Mouse (Mus musculus): ENCODE measurements at regions not wholly inside any gene's neighbourhood (a gene's known extent, or its start where the extent isn't known, plus 50 kb on each side); places are given as distances from the start of the nearest gene placed in this dataset.

DNA sequence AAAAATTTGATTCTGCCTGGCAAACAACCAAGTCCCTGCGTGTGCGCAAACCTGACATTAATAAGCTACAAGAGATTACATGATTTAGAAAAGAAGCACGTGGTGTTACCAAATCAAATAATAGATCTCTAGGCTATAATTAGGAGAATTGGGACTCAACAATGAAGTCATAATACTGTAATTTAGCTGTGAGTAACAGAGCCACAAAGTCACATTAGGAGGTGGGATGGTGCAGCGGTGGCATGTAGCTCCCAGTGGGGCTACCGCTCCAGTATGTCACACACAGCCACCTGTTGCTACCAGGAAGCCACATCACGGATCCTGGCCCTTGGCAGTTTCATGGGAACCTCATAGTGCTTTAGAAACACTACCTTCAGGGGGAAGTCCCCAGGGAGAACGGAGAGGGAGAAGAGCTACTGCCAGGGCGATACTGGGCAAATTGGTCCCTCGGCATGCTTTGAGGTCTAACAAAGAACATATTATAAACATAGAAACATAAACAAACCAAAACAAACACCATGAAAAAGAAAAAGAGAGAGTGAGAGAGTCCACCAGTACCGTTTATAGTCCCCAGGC, 551.2 kb downstream of the Insc start:
- Histone ChIP-seq H3K4me3 (ENCODE audit: low read depth, low read length) (no peak overlapping the region), H3K4me1 (ENCODE audit: control insufficient read depth, insufficient read depth, low read length) (no peaks in the 10 kb centered on the region), H3K27ac (ENCODE audit: low read length) (no peak overlapping the region), H3K4me2 (replicated peaks; ENCODE audit: low read depth, low read length) (no peak overlapping the region), H3K9ac (replicated peaks; ENCODE audit: low read depth, low read length) (no peak overlapping the region), H3K36me3 (ENCODE audit: control insufficient read depth, insufficient read depth, low read length) (no peaks in the 10 kb centered on the region), H3K27me3 (ENCODE audit: control insufficient read depth, insufficient read depth, low read length) (no peaks in the 10 kb centered on the region), H3K9me3 (ENCODE audit: control insufficient read depth, low read depth, low read length) (no peaks in the 10 kb centered on the region)
- WGBS, result 52% methylated on average over 10 of the region's 10 CpGs
- no peak for ATAC-seq (ENCODE audit: insufficient number of reproducible peaks, insufficient read depth, low FRiP score, low read depth)

- no peaks in the 10 kb centered on the region for H3K9me3 ChIP-seq (ENCODE audit: control insufficient read depth, low read depth, low read length)
- 73% methylated on average over 8 of the region's 8 CpGs for WGBS
- no peaks in the 10 kb centered on the region for H3K36me3 ChIP-seq (ENCODE audit: control insufficient read depth, insufficient read depth, low read length)
- H3K4me2 ChIP-seq (replicated peaks; ENCODE audit: low read depth, low read length), result no peak overlapping the region
- H3K27ac ChIP-seq (ENCODE audit: low read length), result no peak overlapping the region
- H3K9ac ChIP-seq (replicated peaks; ENCODE audit: low read depth, low read length), result no peak overlapping the region
- H3K27me3 ChIP-seq (ENCODE audit: control insufficient read depth, insufficient read depth, low read length), result no peaks in the 10 kb centered on the region
- no peak for ATAC-seq (ENCODE audit: insufficient number of reproducible peaks, insufficient read depth, low FRiP score, low read depth)
- no peak overlapping the region for H3K4me3 ChIP-seq (ENCODE audit: low read depth, low read length)
- no peaks in the 10 kb centered on the region for H3K4me1 ChIP-seq (ENCODE audit: control insufficient read depth, insufficient read depth, low read length)
These were observed 556.7 kb downstream of the Insc start for GRCm38 (mm10) chr7:115300241-115300640.

- ATAC-seq (ENCODE audit: insufficient number of reproducible peaks, insufficient read depth, low FRiP score, low read depth), result no peak
These were observed 564.9 kb downstream of the Insc start for GRCm38 (mm10) chr7:115308377-115308776.

GRCm38 (mm10) chr7:115310400-115311225, 567.1 kb downstream of the Insc start:
- no peaks in the 10 kb centered on the region; the same call in 1 of the 2 replicates for H3K4me1 ChIP-seq (ENCODE audit: control insufficient read depth, insufficient read depth, low read length)
- no peaks in the 10 kb centered on the region for H3K27me3 ChIP-seq (ENCODE audit: control insufficient read depth, insufficient read depth, low read length)
- no peak overlapping the region for H3K4me2 ChIP-seq (replicated peaks; ENCODE audit: low read depth, low read length)
- H3K9ac ChIP-seq (replicated peaks; ENCODE audit: low read depth, low read length), result no peak overlapping the region
- no peak overlapping the region for H3K27ac ChIP-seq (ENCODE audit: low read length)
- no peaks in the 10 kb centered on the region for H3K9me3 ChIP-seq (ENCODE audit: control insufficient read depth, low read depth, low read length)
- ATAC-seq (ENCODE audit: insufficient number of reproducible peaks, insufficient read depth, low FRiP score, low read depth), result peak; percentile 49; the same call in 1 of the 2 replicates
- WGBS, result 57% methylated on average over 5 of the region's 5 CpGs
- H3K4me3 ChIP-seq (ENCODE audit: low read depth, low read length), result no peak overlapping the region
- no peaks in the 10 kb centered on the region for H3K36me3 ChIP-seq (ENCODE audit: control insufficient read depth, insufficient read depth, low read length)

More at GRCm38 (mm10) chr7:115308377-115308776, 564.9 kb downstream of the Insc start:
- H3K4me2 ChIP-seq (replicated peaks; ENCODE audit: low read depth, low read length), result no peak overlapping the region
- H3K27me3 ChIP-seq (ENCODE audit: control insufficient read depth, insufficient read depth, low read length), result no peaks in the 10 kb centered on the region
- H3K9me3 ChIP-seq (ENCODE audit: control insufficient read depth, low read depth, low read length), result no peaks in the 10 kb centered on the region
- 79% methylated on average over 4 of the region's 4 CpGs for WGBS
- H3K4me3 ChIP-seq (ENCODE audit: low read depth, low read length), result no peak overlapping the region
- no peaks in the 10 kb centered on the region; the same call in 1 of the 2 replicates for H3K4me1 ChIP-seq (ENCODE audit: control insufficient read depth, insufficient read depth, low read length)
- no peak overlapping the region for H3K27ac ChIP-seq (ENCODE audit: low read length)
- H3K36me3 ChIP-seq (ENCODE audit: control insufficient read depth, insufficient read depth, low read length), result no peaks in the 10 kb centered on the region
- no peak overlapping the region for H3K9ac ChIP-seq (replicated peaks; ENCODE audit: low read depth, low read length)

GRCm38 (mm10) chr7:115319504-115319903, 576.0 kb downstream of the Insc start:
- Histone ChIP-seq H3K9ac (replicated peaks; ENCODE audit: low read depth, low read length) (no peak overlapping the region), H3K36me3 (ENCODE audit: control insufficient read depth, insufficient read depth, low read length) (no peaks in the 10 kb centered on the region), H3K9me3 (ENCODE audit: control insufficient read depth, low read depth, low read length) (no peaks in the 10 kb centered on the region), H3K27ac (ENCODE audit: low read length) (no peak overlapping the region), H3K4me1 (ENCODE audit: control insufficient read depth, insufficient read depth, low read length) (peaks cover 4% of the 10 kb centered on the region; the same call in 1 of the 2 replicates), H3K4me3 (ENCODE audit: low read depth, low read length) (no peak overlapping the region), H3K4me2 (replicated peaks; ENCODE audit: low read depth, low read length) (no peak overlapping the region), H3K27me3 (ENCODE audit: control insufficient read depth, insufficient read depth, low read length) (no peaks in the 10 kb centered on the region)
- WGBS, result 72% methylated on average over 4 of the region's 4 CpGs
- ATAC-seq (ENCODE audit: insufficient number of reproducible peaks, insufficient read depth, low FRiP score, low read depth), result no peak

GRCm38 (mm10) chr7:115322989-115323388, 579.5 kb downstream of the Insc start:
- Histone ChIP-seq H3K27ac (ENCODE audit: low read length) (no peak overlapping the region), H3K9me3 (ENCODE audit: control insufficient read depth, low read depth, low read length) (no peaks in the 10 kb centered on the region), H3K4me3 (ENCODE audit: low read depth, low read length) (no peak overlapping the region), H3K27me3 (ENCODE audit: control insufficient read depth, insufficient read depth, low read length) (no peaks in the 10 kb centered on the region), H3K4me1 (ENCODE audit: control insufficient read depth, insufficient read depth, low read length) (peaks cover 4% of the 10 kb centered on the region; the same call in 1 of the 2 replicates), H3K36me3 (ENCODE audit: control insufficient read depth, insufficient read depth, low read length) (no peaks in the 10 kb centered on the region), H3K9ac (replicated peaks; ENCODE audit: low read depth, low read length) (no peak overlapping the region), H3K4me2 (replicated peaks; ENCODE audit: low read depth, low read length) (no peak overlapping the region)
- WGBS, result 55% methylated on average over 5 of the region's 5 CpGs
- no peak for ATAC-seq (ENCODE audit: insufficient number of reproducible peaks, insufficient read depth, low FRiP score, low read depth)

GRCm38 (mm10) chr7:115328300-115328699, 584.8 kb downstream of the Insc start:
- H3K4me3 ChIP-seq (ENCODE audit: low read depth, low read length), result no peak overlapping the region
- no peaks in the 10 kb centered on the region for H3K4me1 ChIP-seq (ENCODE audit: control insufficient read depth, insufficient read depth, low read length)
- no peak overlapping the region for H3K9ac ChIP-seq (replicated peaks; ENCODE audit: low read depth, low read length)
- H3K36me3 ChIP-seq (ENCODE audit: control insufficient read depth, insufficient read depth, low read length), result no peaks in the 10 kb centered on the region
- H3K9me3 ChIP-seq (ENCODE audit: control insufficient read depth, low read depth, low read length), result no peaks in the 10 kb centered on the region
- H3K27ac ChIP-seq (ENCODE audit: low read length), result no peak overlapping the region
- no peak for ATAC-seq (ENCODE audit: insufficient number of reproducible peaks, insufficient read depth, low FRiP score, low read depth)
- H3K4me2 ChIP-seq (replicated peaks; ENCODE audit: low read depth, low read length), result no peak overlapping the region
- 53% methylated on average over 3 of the region's 3 CpGs for WGBS
- no peaks in the 10 kb centered on the region for H3K27me3 ChIP-seq (ENCODE audit: control insufficient read depth, insufficient read depth, low read length)

GRCm38 (mm10) chr7:115331698-115332097, 588.2 kb downstream of the Insc start:
- H3K27me3 ChIP-seq (ENCODE audit: control insufficient read depth, insufficient read depth, low read length), result no peaks in the 10 kb centered on the region
- WGBS, result 91% methylated on average over 1 of the region's 1 CpGs
- ATAC-seq (ENCODE audit: insufficient number of reproducible peaks, insufficient read depth, low FRiP score, low read depth), result no peak

More at GRCm38 (mm10) chr7:115331698-115332097, 588.2 kb downstream of the Insc start:
- H3K9ac ChIP-seq (replicated peaks; ENCODE audit: low read depth, low read length), result no peak overlapping the region
- H3K4me2 ChIP-seq (replicated peaks; ENCODE audit: low read depth, low read length), result no peak overlapping the region
- H3K9me3 ChIP-seq (ENCODE audit: control insufficient read depth, low read depth, low read length), result no peaks in the 10 kb centered on the region
- no peaks in the 10 kb centered on the region for H3K4me1 ChIP-seq (ENCODE audit: control insufficient read depth, insufficient read depth, low read length)
- H3K27ac ChIP-seq (ENCODE audit: low read length), result no peak overlapping the region
- H3K4me3 ChIP-seq (ENCODE audit: low read depth, low read length), result no peak overlapping the region
- H3K36me3 ChIP-seq (ENCODE audit: control insufficient read depth, insufficient read depth, low read length), result no peaks in the 10 kb centered on the region

Data from stomach, embryonic 14.5 days (tissue).